Mouse (Mus musculus): ENCODE results near the gene Gm20547. TPM values are rescaled to one million over a fixed set of nuclear protein-coding genes. Genes with fewer than 3 reads are reported as not detected.
A peak's percentile ranks its signal among the peaks of the same experiment; 100 is the strongest.

The Gm20547 gene
- polyA plus RNA-seq, 1 experiment from 2014 or later = not detected

GRCm38 (mm10) chr17:34894074-34894597, 12.3 kb upstream of the Gm20547 start:
- ATAC-seq (ENCODE audit: insufficient number of reproducible peaks, low FRiP score, low TSS enrichment, low read depth) = peak; percentile 87
- H3K9ac ChIP-seq (ENCODE audit: low read length) = peak overlapping the region; percentile 93
- H3K36me3 ChIP-seq (ENCODE audit: control insufficient read depth, insufficient read depth, low read length) = peaks cover 8% of the 10 kb centered on the region
- no peaks in the 10 kb centered on the region for H3K9me3 ChIP-seq (ENCODE audit: control insufficient read depth, low read length)
- peak overlapping the region; percentile 89 for H3K4me2 ChIP-seq (ENCODE audit: low read depth, severe bottlenecking)
- peaks cover 15% of the 10 kb centered on the region; the same call in 1 of the 2 replicates for H3K4me1 ChIP-seq (ENCODE audit: control insufficient read depth, insufficient read depth, low read length)
- peak overlapping the region; percentile 90 for H3K27ac ChIP-seq (replicated peaks; ENCODE audit: low read depth, low read length)
- DNase-seq (ENCODE audit: low spot score) = peak; percentile 96
- H3K4me3 ChIP-seq (ENCODE audit: low read depth, low read length) = peak overlapping the region; percentile 83
- H3K27me3 ChIP-seq (ENCODE audit: control insufficient read depth, insufficient read depth, low read length) = no peaks in the 10 kb centered on the region
- 0% methylated on average over 33 of the region's 51 CpGs for WGBS

DNA sequence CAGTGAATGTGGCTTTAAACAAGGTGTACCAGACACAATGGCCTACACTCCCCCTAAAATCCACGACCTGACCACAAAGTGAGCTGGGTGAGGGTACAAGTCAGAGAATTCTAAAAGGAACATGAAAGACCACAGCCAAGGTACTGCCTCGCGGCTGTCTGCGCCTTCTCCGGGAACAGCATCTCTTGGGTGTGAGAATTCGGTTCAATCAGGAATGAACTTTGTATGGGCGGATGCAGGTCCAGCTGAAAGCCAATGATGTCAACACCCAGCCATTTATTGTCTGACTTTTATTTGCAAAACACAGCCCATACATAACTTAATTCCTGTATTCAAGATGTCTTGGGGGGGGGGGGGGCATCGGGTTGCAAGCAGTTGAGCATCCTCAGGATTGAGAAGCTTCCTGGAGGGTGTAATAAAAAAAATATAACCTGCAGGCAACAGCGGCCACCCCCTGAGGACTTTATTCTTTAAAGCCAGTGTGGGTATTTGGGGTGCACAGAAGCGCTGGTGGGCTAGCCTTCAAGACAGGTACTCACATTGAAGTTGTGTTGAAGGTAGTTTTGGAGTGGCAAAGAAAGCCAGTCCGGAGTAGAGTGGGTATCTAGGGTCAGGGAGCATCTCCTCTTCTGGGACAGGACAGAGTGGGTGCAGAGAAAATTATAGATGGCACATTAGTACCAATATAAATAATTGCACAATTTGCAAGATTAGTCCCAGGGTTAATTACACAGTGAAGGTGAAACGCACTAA, 11.4 kb upstream of the Gm20547 start:
- Histone ChIP-seq H3K27me3 (ENCODE audit: control insufficient read depth, insufficient read depth, low read length) (no peaks in the 10 kb centered on the region), H3K4me2 (ENCODE audit: low read depth, severe bottlenecking) (peak overlapping the region; percentile 54), H3K4me1 (ENCODE audit: control insufficient read depth, insufficient read depth, low read length) (peaks cover 15% of the 10 kb centered on the region; the same call in 1 of the 2 replicates), H3K4me3 (ENCODE audit: low read depth, low read length) (peak overlapping the region; percentile 83; the same call in 1 of the 2 replicates), H3K9me3 (ENCODE audit: control insufficient read depth, low read length) (no peaks in the 10 kb centered on the region), H3K27ac (replicated peaks; ENCODE audit: low read depth, low read length) (no peak overlapping the region), H3K36me3 (ENCODE audit: control insufficient read depth, insufficient read depth, low read length) (peaks cover 8% of the 10 kb centered on the region), H3K9ac (ENCODE audit: low read length) (peak overlapping the region; percentile 93)
- no peak for DNase-seq (ENCODE audit: low spot score)
- WGBS = 72% methylated on average over 12 of the region's 12 CpGs
- no peak for ATAC-seq (ENCODE audit: insufficient number of reproducible peaks, low FRiP score, low TSS enrichment, low read depth)

GRCm38 (mm10) chr17:34891377-34891776, 9.5 kb upstream of the Gm20547 start:
- H3K4me1 ChIP-seq (ENCODE audit: control insufficient read depth, insufficient read depth, low read length) = peaks cover 7% of the 10 kb centered on the region; the same call in 1 of the 2 replicates
- H3K36me3 ChIP-seq (ENCODE audit: control insufficient read depth, insufficient read depth, low read length) = peaks cover 7% of the 10 kb centered on the region
- H3K4me2 ChIP-seq (ENCODE audit: low read depth, severe bottlenecking) = no peak overlapping the region
- 88% methylated on average over 2 of the region's 2 CpGs for WGBS
- no peak overlapping the region for H3K27ac ChIP-seq (replicated peaks; ENCODE audit: low read depth, low read length)
- no peak overlapping the region for H3K9ac ChIP-seq (ENCODE audit: low read length)
- no peaks in the 10 kb centered on the region for H3K27me3 ChIP-seq (ENCODE audit: control insufficient read depth, insufficient read depth, low read length)
- DNase-seq (ENCODE audit: low spot score) = no peak
- ATAC-seq (ENCODE audit: insufficient number of reproducible peaks, low FRiP score, low TSS enrichment, low read depth) = no peak
- H3K4me3 ChIP-seq (ENCODE audit: low read depth, low read length) = no peak overlapping the region
- no peaks in the 10 kb centered on the region for H3K9me3 ChIP-seq (ENCODE audit: control insufficient read depth, low read length)

DNA sequence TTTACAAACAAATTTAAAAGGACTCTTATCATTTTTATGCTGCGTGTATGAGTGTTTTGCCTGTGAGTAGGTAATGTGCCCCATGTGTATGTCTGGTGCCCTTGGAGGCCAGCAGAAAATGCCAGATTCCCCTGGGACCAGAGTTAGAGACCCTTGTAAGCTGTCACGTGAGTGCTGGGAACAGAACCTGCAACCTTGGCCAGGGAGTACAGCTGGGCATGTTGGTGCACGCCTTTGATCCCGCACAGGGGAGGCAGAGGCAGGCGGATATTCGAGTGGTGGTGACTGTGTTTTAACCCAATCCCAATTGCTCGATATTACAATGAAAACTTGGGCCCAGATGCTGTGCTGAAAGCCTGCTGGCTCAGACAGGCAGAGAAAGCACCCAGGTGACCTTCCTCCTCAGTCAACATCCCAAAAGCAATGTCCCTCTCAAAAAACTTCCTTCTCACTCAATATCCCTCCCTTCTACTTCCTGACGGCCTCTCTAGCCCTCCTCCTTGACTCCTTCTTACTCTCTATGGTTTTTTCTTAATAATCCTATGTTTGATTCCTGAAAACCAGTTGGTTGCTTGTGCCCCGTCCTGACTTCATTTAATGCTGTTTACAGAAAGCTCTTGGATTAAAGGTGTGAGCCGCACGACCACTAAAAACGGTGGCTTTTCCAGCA, 8.4 kb upstream of the Gm20547 start:
- ATAC-seq (ENCODE audit: insufficient number of reproducible peaks, low FRiP score, low TSS enrichment, low read depth) (no peak), DNase-seq (ENCODE audit: low spot score) (no peak)
- H3K4me1 ChIP-seq (ENCODE audit: control insufficient read depth, insufficient read depth, low read length) = peaks cover 7% of the 10 kb centered on the region; the same call in 1 of the 2 replicates
- no peaks in the 10 kb centered on the region for H3K9me3 ChIP-seq (ENCODE audit: control insufficient read depth, low read length)
- H3K36me3 ChIP-seq (ENCODE audit: control insufficient read depth, insufficient read depth, low read length) = no peaks in the 10 kb centered on the region
- no peak overlapping the region for H3K9ac ChIP-seq (ENCODE audit: low read length)
- no peak overlapping the region for H3K27ac ChIP-seq (replicated peaks; ENCODE audit: low read depth, low read length)
- H3K27me3 ChIP-seq (ENCODE audit: control insufficient read depth, insufficient read depth, low read length) = no peaks in the 10 kb centered on the region
- H3K4me3 ChIP-seq (ENCODE audit: low read depth, low read length) = no peak overlapping the region
- 86% methylated on average over 12 of the region's 12 CpGs for WGBS
- no peak overlapping the region for H3K4me2 ChIP-seq (ENCODE audit: low read depth, severe bottlenecking)

DNA sequence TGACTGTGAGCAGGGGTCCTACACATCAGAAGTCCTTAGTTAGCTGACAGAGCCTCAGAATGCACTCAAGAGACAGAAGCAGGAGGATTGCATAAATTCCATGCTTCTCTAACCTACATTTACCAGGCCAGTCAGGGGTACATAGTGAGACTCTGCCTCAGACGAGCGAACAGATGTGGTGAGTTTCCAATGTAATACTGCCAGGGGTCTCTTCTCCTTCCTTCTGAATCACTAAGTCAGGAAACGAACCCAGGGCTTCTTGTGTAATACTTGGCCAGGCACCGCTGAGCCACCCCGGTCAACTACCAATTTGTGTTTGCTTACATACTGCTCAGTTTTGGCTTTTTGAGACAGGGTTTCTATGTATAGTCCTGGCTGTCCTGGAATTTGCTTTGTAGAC, 6.1 kb upstream of the Gm20547 start:
- no peaks in the 10 kb centered on the region for H3K4me1 ChIP-seq (ENCODE audit: control insufficient read depth, insufficient read depth, low read length)
- H3K4me2 ChIP-seq (ENCODE audit: low read depth, severe bottlenecking) = no peak overlapping the region
- H3K27ac ChIP-seq (replicated peaks; ENCODE audit: low read depth, low read length) = no peak overlapping the region
- ATAC-seq (ENCODE audit: insufficient number of reproducible peaks, low FRiP score, low TSS enrichment, low read depth) = no peak
- no peak overlapping the region for H3K4me3 ChIP-seq (ENCODE audit: low read depth, low read length)
- no peaks in the 10 kb centered on the region for H3K36me3 ChIP-seq (ENCODE audit: control insufficient read depth, insufficient read depth, low read length)
- no peaks in the 10 kb centered on the region for H3K9me3 ChIP-seq (ENCODE audit: control insufficient read depth, low read length)
- no peak overlapping the region for H3K9ac ChIP-seq (ENCODE audit: low read length)
- DNase-seq (ENCODE audit: low spot score) = no peak
- no peaks in the 10 kb centered on the region for H3K27me3 ChIP-seq (ENCODE audit: control insufficient read depth, insufficient read depth, low read length)
- WGBS = 85% methylated on average over 5 of the region's 5 CpGs

GRCm38 (mm10) chr17:34885615-34886014, 3.8 kb upstream of the Gm20547 start:
- no peak for DNase-seq (ENCODE audit: low spot score)
- no peak for ATAC-seq (ENCODE audit: insufficient number of reproducible peaks, low FRiP score, low TSS enrichment, low read depth)

DNA sequence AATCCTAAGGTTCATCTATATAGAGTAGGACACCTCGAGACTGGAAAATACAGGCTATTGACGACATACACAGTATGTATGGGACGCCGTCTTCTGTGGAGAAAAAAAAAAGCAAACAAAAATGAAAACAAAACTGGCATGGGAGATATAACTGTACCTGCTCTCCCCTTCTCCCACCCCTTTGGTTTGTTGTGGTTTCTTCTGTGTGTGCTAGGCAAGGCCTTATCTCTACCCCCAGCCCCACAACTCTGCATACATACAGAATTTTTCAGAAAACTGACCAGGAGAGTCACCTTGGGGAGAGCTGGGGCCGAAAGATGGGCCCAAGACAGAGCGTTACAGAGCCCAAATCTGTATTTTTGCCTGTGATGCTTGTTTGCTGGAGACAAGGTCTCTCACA, 2.9 kb upstream of the Gm20547 start:
- H3K27me3 ChIP-seq (ENCODE audit: control insufficient read depth, insufficient read depth, low read length) = no peaks in the 10 kb centered on the region
- no peak overlapping the region for H3K4me2 ChIP-seq (ENCODE audit: low read depth, severe bottlenecking)
- H3K27ac ChIP-seq (replicated peaks; ENCODE audit: low read depth, low read length) = no peak overlapping the region
- H3K36me3 ChIP-seq (ENCODE audit: control insufficient read depth, insufficient read depth, low read length) = no peaks in the 10 kb centered on the region
- H3K4me1 ChIP-seq (ENCODE audit: control insufficient read depth, insufficient read depth, low read length) = no peaks in the 10 kb centered on the region
- H3K9ac ChIP-seq (ENCODE audit: low read length) = no peak overlapping the region
- ATAC-seq (ENCODE audit: insufficient number of reproducible peaks, low FRiP score, low TSS enrichment, low read depth) = no peak
- 93% methylated on average over 6 of the region's 6 CpGs for WGBS
- H3K9me3 ChIP-seq (ENCODE audit: control insufficient read depth, low read length) = no peaks in the 10 kb centered on the region
- H3K4me3 ChIP-seq (ENCODE audit: low read depth, low read length) = no peak overlapping the region
- DNase-seq (ENCODE audit: low spot score) = no peak

More at GRCm38 (mm10) chr17:34885615-34886014, 3.8 kb upstream of the Gm20547 start:
- H3K36me3 ChIP-seq (ENCODE audit: control insufficient read depth, insufficient read depth, low read length) = no peaks in the 10 kb centered on the region
- H3K9ac ChIP-seq (ENCODE audit: low read length) = no peak overlapping the region
- no peaks in the 10 kb centered on the region for H3K4me1 ChIP-seq (ENCODE audit: control insufficient read depth, insufficient read depth, low read length)
- no peak overlapping the region for H3K4me2 ChIP-seq (ENCODE audit: low read depth, severe bottlenecking)
- H3K27me3 ChIP-seq (ENCODE audit: control insufficient read depth, insufficient read depth, low read length) = no peaks in the 10 kb centered on the region
- no peaks in the 10 kb centered on the region for H3K9me3 ChIP-seq (ENCODE audit: control insufficient read depth, low read length)
- H3K4me3 ChIP-seq (ENCODE audit: low read depth, low read length) = no peak overlapping the region
- H3K27ac ChIP-seq (replicated peaks; ENCODE audit: low read depth, low read length) = no peak overlapping the region
- 79% methylated on average over 3 of the region's 3 CpGs for WGBS

DNA sequence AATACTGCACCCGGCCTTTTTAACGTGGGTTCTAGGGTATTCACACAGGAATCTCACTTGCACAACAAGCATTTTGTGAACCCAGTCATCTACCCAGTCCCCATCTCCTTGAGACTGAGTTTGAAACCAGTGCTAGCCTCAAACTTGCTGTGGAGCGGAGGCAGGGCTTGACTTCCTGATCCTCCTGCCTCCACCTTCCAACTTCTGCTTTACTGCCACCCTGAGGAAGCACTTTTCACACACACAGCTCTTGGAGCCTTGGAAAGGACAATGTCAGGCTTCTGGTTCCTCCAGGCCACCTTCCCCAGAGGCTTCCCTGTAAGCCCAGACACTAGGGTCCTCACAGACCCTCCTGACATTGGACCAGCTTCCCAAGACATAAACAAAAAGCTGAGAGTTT, 1.5 kb upstream of the Gm20547 start:
- H3K4me1 ChIP-seq (ENCODE audit: control insufficient read depth, insufficient read depth, low read length) = no peaks in the 10 kb centered on the region
- 60% methylated on average over 3 of the region's 3 CpGs for WGBS
- H3K36me3 ChIP-seq (ENCODE audit: control insufficient read depth, insufficient read depth, low read length) = no peaks in the 10 kb centered on the region
- no peak for ATAC-seq (ENCODE audit: insufficient number of reproducible peaks, low FRiP score, low TSS enrichment, low read depth)
- no peak overlapping the region for H3K4me3 ChIP-seq (ENCODE audit: low read depth, low read length)
- H3K9me3 ChIP-seq (ENCODE audit: control insufficient read depth, low read length) = no peaks in the 10 kb centered on the region
- H3K9ac ChIP-seq (ENCODE audit: low read length) = no peak overlapping the region
- DNase-seq (ENCODE audit: low spot score) = no peak
- H3K27me3 ChIP-seq (ENCODE audit: control insufficient read depth, insufficient read depth, low read length) = no peaks in the 10 kb centered on the region
- no peak overlapping the region for H3K27ac ChIP-seq (replicated peaks; ENCODE audit: low read depth, low read length)
- no peak overlapping the region for H3K4me2 ChIP-seq (ENCODE audit: low read depth, severe bottlenecking)

Measured in limb, embryonic 11.5 days (tissue).